Mouse (Mus musculus): ENCODE measurements around the gene Rhpn2. TPM values are rescaled to one million over a fixed set of nuclear protein-coding genes. Genes with fewer than 3 reads are reported as not detected.

Rhpn2 gene
- total RNA-seq, 1 experiment from 2014 or later: not detected

Other genes starting within 250 kb of the Rhpn2 start
- 9.3 to 16.4 TPM (median 10.3 TPM) in 3 replicates for gene Cebpa, start 214.9 kb upstream of the Rhpn2 start, total RNA-seq (2017)
- gene Slc7a10, start 147.8 kb upstream of the Rhpn2 start, total RNA-seq (2017): not detected in 3 replicates
- gene Lrp3, start 118.7 kb upstream of the Rhpn2 start, total RNA-seq (2017): not detected in 3 replicates
- 10.4 to 20.6 TPM (median 15.0 TPM) in 3 replicates for gene Gpatch1, start 15.7 kb upstream of the Rhpn2 start, total RNA-seq (2017)
- 1.8 to 11.2 TPM (median 9.2 TPM) in 3 replicates for gene Faap24, start 62.7 kb downstream of the Rhpn2 start, total RNA-seq (2017)
- gene Cep89, start 62.9 kb downstream of the Rhpn2 start, total RNA-seq (2017): 10.7 to 21.7 TPM (median 11.2 TPM) in 3 replicates
- gene Slc7a9, start 114.6 kb downstream of the Rhpn2 start, total RNA-seq (2017): not detected in 3 replicates
- gene Tdrd12, start 203.6 kb downstream of the Rhpn2 start, total RNA-seq (2017): not detected in 3 replicates
- gene Nudt19, start 222.1 kb downstream of the Rhpn2 start, total RNA-seq (2017): 15.7 to 30.9 TPM (median 21.0 TPM) in 3 replicates